Mouse (Mus musculus): ENCODE measurements around the gene Acy3.

- TF ChIP-seq CTCF (IDR thresholded peaks at IDR 0.05; ENCODE audit: extremely low read depth, insufficient read depth, low read length) = peak; percentile 74
- TF ChIP-seq POLR2A (IDR thresholded peaks at IDR 0.05; ENCODE audit: extremely low read depth, insufficient read depth, low read length) = no peak
Observed at GRCm38 (mm10) chr19:3980309-3980708, 6.1 kb upstream of the Acy3 start.
